Comparison of ENCODE assay signal across 10 mouse cellular contexts in genomic region chr11:18115693-18116450, GRCm38 (mm10).
DNase-seq lines count a peak whose midpoint lies in the region; ATAC-seq and TF ChIP-seq lines count a peak whose summit lies in the region.
"Had no signal": no experiment of that assay in that cellular context is flagged by ENCODE, and none has a peak within 500 bp of the region (broad histone marks: within the 10 kb centered on the region; RNA-seq: fewer than 3 reads in every experiment).

No protein-coding gene starts in this region.

- H3K4me1 ChIP-seq in limb, embryonic 14.5 days (ENCODE audit: control insufficient read depth, insufficient read depth, low read length) = no peaks in the 10 kb centered on the region
- H3K4me1 ChIP-seq in limb, embryonic 10.5 days = no peaks in the 10 kb centered on the region
- H3K4me1 ChIP-seq in stomach, embryonic 14.5 days (ENCODE audit: control insufficient read depth, insufficient read depth, low read length) = 0 out of 2 replicates have a peak, but pooled peaks cover 3% of the 10 kb centered on the region
- H3K4me1 ChIP-seq: midbrain, embryonic 12.5 days had no signal

- DNase-seq in limb, embryonic 14.5 days (ENCODE audit: low spot score) = peak; percentile 7
- DNase-seq in limb, embryonic 10.5 days (ENCODE audit: low spot score) = no peak
- peak; percentile 51 to 83 for DNase-seq in cerebellum, postnatal 4 days (ENCODE audit: low spot score in 2 of 2)
- DNase-seq in heart, postnatal 10 days = peak; percentile 42 to 56
- peak; percentile 25 to 60 for DNase-seq in left cerebral cortex, postnatal 25 days (ENCODE audit: low spot score in 2 of 2)
- DNase-seq in retina, postnatal 1 day = no peak

- H3K36me3 ChIP-seq in limb, embryonic 14.5 days (ENCODE audit: control insufficient read depth, insufficient read depth, low read length) = no peaks in the 10 kb centered on the region
- H3K36me3 ChIP-seq in limb, embryonic 10.5 days = no peaks in the 10 kb centered on the region
- H3K36me3 ChIP-seq in stomach, embryonic 14.5 days (ENCODE audit: control insufficient read depth, insufficient read depth, low read length) = no peaks in the 10 kb centered on the region
- H3K36me3 ChIP-seq: midbrain, embryonic 12.5 days had no signal

- no peak overlapping the region for H3K4me3 ChIP-seq in limb, embryonic 14.5 days (replicated peaks; ENCODE audit: low read length)
- no peak overlapping the region for H3K4me3 ChIP-seq in limb, embryonic 10.5 days
- no peak overlapping the region for H3K4me3 ChIP-seq in stomach, embryonic 14.5 days (ENCODE audit: low read depth, low read length)
- H3K4me3 ChIP-seq: midbrain, embryonic 12.5 days had no signal

- no peak for ATAC-seq in limb, embryonic 14.5 days (ENCODE audit: low FRiP score, low read depth)
- ATAC-seq in stomach, embryonic 14.5 days (ENCODE audit: insufficient number of reproducible peaks, insufficient read depth, low FRiP score, low read depth) = peak; percentile 67; the same call in 1 of the 2 replicates
- ATAC-seq in megakaryocyte-erythroid progenitor cell, adult 5-6 weeks (replicated peaks; ENCODE audit: low FRiP score, low TSS enrichment, poor library complexity, severe bottlenecking) = no peak
- ATAC-seq: Patski had no signal

- 85% methylated on average over 9 of the region's 9 CpGs for WGBS in limb, embryonic 14.5 days
- WGBS in limb, embryonic 10.5 days = 91% methylated on average over 9 of the region's 9 CpGs
- WGBS in stomach, embryonic 14.5 days = 51% methylated on average over 9 of the region's 9 CpGs

- H3K4me2 ChIP-seq in limb, embryonic 14.5 days (replicated peaks; ENCODE audit: low read depth, low read length, severe bottlenecking) = no peak overlapping the region
- no peak overlapping the region for H3K4me2 ChIP-seq in stomach, embryonic 14.5 days (replicated peaks; ENCODE audit: low read depth, low read length)
- H3K4me2 ChIP-seq: midbrain, embryonic 12.5 days had no signal

- H3K27ac ChIP-seq in limb, embryonic 14.5 days (replicated peaks; ENCODE audit: low read depth, low read length) = no peak overlapping the region
- no peak overlapping the region for H3K27ac ChIP-seq in limb, embryonic 10.5 days
- no peak overlapping the region for H3K27ac ChIP-seq in stomach, embryonic 14.5 days (ENCODE audit: low read length)
- H3K27ac ChIP-seq: midbrain, embryonic 12.5 days had no signal

- H3K9me3 ChIP-seq in limb, embryonic 14.5 days (ENCODE audit: control insufficient read depth, low read length) = no peaks in the 10 kb centered on the region
- no peaks in the 10 kb centered on the region for H3K9me3 ChIP-seq in limb, embryonic 10.5 days (replicated peaks)
- no peaks in the 10 kb centered on the region for H3K9me3 ChIP-seq in stomach, embryonic 14.5 days (ENCODE audit: control insufficient read depth, low read depth, low read length)
- H3K9me3 ChIP-seq: midbrain, embryonic 12.5 days had no signal

- no peaks in the 10 kb centered on the region for H3K27me3 ChIP-seq in limb, embryonic 14.5 days (ENCODE audit: control insufficient read depth, insufficient read depth, low read length)
- no peaks in the 10 kb centered on the region for H3K27me3 ChIP-seq in limb, embryonic 10.5 days (ENCODE audit: low read depth, poor library complexity, severe bottlenecking)
- H3K27me3 ChIP-seq in stomach, embryonic 14.5 days (ENCODE audit: control insufficient read depth, insufficient read depth, low read length) = no peaks in the 10 kb centered on the region
- H3K27me3 ChIP-seq: midbrain, embryonic 12.5 days; Patski had no signal

- no peak for TF ChIP-seq POLR2A in limb, embryonic 14.5 days (IDR thresholded peaks at IDR 0.05; ENCODE audit: borderline replicate concordance, extremely low read depth, insufficient read depth, insufficient read length)

- intact Hi-C loops in heart, postnatal 10 days (cut with DNase I) = no loop called here
- intact Hi-C loops in left cerebral cortex, postnatal 25 days (cut with DNase I) = no loop called here

- no peak overlapping the region for H3K9ac ChIP-seq in limb, embryonic 14.5 days (ENCODE audit: low read depth, low read length, severe bottlenecking)
- H3K9ac ChIP-seq in stomach, embryonic 14.5 days (replicated peaks; ENCODE audit: low read depth, low read length) = no peak overlapping the region
- H3K9ac ChIP-seq: midbrain, embryonic 12.5 days had no signal

Comparison
In these comparisons a context has a peak if more than half of its experiments do, and no peak if none do; other contexts are left out.
1. DNase-seq: peak in limb, embryonic 14.5 days (single experiment), cerebellum, postnatal 4 days (2 of 2), heart, postnatal 10 days (2 of 2) and left cerebral cortex, postnatal 25 days (2 of 2); none in limb, embryonic 10.5 days (single experiment) and retina, postnatal 1 day (single experiment).